Mouse (Mus musculus): ENCODE measurements around the gene Adamtsl4. TPM values are rescaled to one million over a fixed set of nuclear protein-coding genes. Genes with fewer than 3 reads are reported as not detected.
"Not testable (repeated sequence)": the region's sequence is repeated elsewhere in the genome, so short reads cannot be mapped to it uniquely, and the experiment has no call there.

Adamtsl4 gene
- total RNA-seq, 2 experiments from 2014 or later, result 23.9 to 26.3 TPM

GRCm38 (mm10) chr3:95676745-95677419 is 10.8 kb downstream of the Adamtsl4 start:
- DNase-seq, result peak; percentile 84

- DNase-seq, result peak; percentile 70
Observed at GRCm38 (mm10) chr3:95675301-95676092, 12.2 kb downstream of the Adamtsl4 start.

GRCm38 (mm10) chr3:95674812-95675211 is 12.9 kb downstream of the Adamtsl4 start:
- DNase-seq, result no peak

DNA sequence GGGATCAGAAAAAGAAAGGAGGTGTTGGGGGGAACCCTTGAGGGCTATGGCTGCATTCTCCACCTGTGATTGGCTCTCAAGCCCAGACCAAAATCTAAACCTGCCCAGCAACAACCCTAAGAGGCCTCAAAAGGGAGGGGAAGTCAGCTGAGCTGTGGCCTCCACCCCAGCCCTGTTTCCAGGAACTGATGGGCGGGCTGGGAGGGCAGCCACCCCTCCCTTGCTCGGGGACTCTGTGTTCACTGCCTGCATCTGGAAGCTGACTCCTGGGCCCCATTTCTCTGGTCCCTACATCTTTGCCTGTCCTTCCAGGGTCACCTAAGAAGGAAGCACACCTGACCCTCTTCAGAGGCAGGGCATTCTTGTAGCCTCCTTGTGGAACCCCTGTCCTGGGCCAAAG is 13.5 kb downstream of the Adamtsl4 start:
- peak; percentile 66 for DNase-seq

DNA sequence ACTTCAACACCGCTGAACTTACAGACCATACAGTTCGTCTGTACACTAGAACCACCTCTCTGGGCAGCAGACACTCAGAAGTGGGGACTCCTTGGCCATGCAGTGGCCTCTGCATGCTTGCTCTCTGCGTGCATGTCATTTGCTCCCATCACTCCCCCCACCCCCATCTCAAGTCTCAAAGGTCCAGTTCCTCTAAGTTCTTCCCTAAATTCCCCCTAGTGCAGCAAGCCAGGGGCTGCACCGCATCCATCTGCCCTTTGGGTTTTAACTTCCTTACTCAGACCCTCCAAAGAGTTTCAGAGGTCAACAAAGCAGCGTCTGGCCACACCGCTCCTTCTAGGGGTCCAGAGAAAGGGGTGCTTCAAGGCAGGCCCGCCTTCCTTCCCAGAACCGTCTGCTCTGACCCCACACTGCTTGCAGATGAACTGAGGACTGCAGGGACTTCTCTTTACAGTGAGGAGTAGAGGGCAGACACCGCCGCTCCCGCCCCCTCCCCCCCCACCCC is 14.0 kb downstream of the Adamtsl4 start:
- no peak for DNase-seq

- no peak for DNase-seq
Observed at GRCm38 (mm10) chr3:95672861-95673706, 14.6 kb downstream of the Adamtsl4 start.

DNA sequence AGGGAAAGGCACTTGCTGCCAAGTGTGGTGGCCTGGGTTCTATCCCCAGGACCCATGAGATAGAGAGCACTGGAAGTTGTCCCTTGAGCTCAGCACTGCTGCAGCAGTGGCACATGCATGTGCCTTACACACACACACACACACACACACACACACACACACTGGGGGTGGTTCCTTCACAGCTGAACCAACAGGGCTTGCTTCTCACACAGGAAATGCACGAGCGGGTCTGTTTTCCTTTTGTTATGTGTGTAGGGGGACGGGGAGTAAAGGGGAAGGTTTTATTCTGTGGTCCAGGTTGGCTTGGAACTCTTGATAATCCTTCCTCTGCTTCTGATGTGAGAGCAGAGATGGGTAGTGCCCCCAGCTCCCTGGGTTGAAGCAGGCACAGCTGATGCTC is 15.3 kb downstream of the Adamtsl4 start:
- no peak for DNase-seq

- DNase-seq, result no peak
Observed at GRCm38 (mm10) chr3:95671201-95671600, 16.5 kb downstream of the Adamtsl4 start.

DNA sequence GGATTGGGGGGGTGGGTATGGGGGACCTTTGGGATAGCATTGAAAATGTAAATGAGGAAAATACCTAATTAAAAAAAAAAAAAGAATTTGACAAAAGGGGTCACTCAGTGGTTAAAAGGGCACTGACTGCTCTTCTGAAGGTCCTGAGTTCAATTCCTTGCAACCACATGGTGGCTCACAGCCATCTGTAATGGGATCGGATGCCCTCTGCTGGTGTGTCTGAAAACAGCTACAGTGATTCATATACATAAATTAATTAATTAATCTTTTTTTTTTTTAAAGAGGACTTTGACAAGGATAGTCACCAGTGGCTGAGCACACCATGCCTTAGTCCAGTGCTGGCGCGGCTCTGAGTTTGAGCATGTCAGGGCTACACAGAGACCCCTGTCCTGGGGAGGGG is 17.3 kb downstream of the Adamtsl4 start:
- not testable (repeated sequence) for DNase-seq

- DNase-seq, result no peak
Observed at GRCm38 (mm10) chr3:95669309-95669665, 18.4 kb downstream of the Adamtsl4 start.

DNA sequence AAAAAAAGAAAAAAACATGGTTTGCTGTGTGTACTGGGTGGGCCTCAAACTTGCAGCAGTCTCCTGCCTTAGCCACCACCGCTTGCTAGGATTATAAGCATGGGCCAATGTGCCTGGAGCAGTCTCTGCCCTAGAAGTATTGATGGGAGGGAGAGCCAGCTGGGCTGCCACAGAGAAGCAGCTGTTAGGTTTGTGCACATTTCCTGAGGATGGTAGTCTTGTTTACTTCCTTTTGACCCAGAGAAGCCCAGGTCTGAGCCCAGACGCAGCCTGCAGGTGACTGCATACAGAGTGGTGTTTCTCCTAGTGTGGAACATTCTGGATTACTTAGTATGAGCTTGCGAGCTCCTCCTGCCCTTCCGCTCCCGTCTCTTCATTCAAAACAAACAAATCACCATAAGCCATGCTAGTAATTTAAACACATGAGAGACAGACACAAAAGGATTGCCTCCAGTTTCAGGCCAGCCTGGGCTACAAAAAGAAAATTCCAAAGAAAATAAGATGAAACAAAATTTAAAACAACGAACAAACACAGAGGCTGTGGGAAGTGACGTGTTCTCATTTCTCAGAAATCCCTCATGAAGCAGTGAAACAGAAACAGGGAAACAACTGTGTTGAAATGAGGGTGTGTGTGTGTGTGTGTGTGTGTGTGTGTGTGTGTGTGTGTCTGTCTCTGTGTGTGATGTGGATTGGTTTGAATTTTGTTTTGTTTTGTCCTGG is 19.0 kb downstream of the Adamtsl4 start:
- no peak for DNase-seq

DNA sequence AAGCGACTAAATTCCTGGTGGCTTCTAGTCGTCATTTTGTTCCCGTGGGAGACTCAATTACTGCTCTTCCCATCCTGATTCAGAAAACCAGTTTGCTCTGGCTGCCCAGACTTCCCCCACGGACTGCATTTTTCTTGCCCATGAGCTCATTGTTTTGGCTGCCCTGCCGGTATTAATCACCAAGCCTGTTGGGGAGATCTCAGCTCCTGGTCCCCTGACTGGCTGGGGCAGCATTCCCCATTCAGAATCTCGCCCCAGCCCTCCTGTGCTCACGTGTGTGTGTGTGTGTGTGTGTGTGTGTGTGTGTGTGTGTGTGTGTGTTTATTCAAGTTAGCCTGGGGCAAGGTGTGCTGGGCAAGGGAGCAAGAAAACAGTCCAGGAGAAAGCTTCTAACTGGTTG is 19.7 kb downstream of the Adamtsl4 start:
- DNase-seq, result no peak

GRCm38 (mm10) chr3:95667521-95667920 is 20.2 kb downstream of the Adamtsl4 start:
- no peak for DNase-seq

DNA sequence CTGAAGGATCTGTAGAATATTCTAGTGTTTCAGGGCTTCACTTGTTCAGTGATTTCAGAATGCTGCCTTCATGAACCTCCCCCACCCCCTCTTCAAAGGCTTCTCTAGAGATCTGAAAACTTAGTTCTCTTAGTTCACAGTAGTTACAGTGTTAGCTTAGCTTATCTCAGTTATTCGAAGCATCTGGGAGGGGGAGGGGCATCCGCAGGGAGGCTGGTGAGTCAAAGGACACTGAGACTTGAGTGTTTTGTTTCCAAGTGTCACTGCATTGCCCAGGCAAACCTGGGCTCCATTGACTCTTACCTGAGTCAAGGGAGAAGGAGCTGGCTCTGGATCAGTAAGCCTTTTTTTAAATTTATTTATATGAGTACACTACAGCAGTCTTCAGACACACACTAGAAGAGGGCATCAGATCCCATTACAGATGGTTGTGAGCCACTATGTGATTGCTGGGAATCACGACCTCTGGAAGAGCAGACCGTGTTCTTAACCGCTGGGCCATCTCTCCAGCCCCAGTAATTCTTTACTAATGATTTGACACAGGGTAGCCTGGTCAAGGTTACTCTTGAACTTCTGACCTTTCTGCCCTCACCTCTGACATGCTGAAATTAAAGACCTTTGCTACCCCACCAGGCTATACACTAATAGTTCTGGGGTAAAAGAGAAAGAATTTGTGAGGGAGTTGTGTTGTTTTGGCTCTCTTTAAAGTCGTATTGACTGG is 21.4 kb downstream of the Adamtsl4 start:
- DNase-seq, result no peak

- DNase-seq, result no peak
Observed at GRCm38 (mm10) chr3:95664940-95665352, 22.8 kb downstream of the Adamtsl4 start.

GRCm38 (mm10) chr3:95663969-95664608 is 23.6 kb downstream of the Adamtsl4 start:
- DNase-seq, result no peak

GRCm38 (mm10) chr3:95663486-95663885 is 24.2 kb downstream of the Adamtsl4 start:
- no peak for DNase-seq

- DNase-seq, result no peak
Observed at GRCm38 (mm10) chr3:95662724-95663449, 24.8 kb downstream of the Adamtsl4 start.

DNA sequence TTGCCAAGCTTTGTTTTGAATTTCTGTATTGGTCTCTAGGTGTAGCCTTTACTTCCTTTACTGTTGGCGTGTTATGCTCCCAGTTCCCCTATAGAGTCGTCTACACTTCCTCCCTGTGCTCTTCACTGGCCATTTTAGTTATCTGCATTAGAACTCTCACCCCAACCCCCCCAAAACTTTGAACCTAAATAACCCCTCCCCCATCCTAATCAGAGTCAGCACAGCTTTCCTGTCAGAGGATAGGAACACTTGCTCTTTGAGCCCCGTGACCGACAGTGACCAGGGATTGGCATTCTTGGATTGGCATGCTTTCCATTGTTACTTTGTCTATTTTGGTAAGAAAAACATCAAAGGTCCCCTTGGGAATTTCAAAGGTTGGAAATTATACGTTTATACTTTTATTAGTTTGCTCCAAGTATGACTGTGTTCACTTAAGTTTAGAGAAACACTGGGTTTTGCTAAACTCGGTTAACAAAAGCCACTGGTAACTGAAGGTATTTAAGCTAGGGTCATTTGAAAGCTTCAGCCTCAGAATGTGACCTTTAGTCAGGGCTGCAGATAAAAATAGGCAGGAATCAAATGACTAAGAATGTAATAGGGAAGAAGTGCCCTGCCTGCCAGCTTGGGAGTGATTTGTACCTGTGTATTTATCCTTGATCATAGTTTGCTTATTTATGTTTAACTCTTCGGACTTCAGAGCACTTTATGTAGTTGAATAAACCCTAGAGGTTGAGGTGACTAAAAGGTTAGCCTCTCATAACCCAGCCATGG is 25.6 kb downstream of the Adamtsl4 start:
- no peak for DNase-seq

Measured in gastrocnemius, postnatal 10 days (tissue).